Mouse (Mus musculus): ENCODE results near the gene Mphosph10.

Mphosph10 gene

GRCm38 (mm10) chr7:64392122-64392818, at the start of gene Mphosph10, which contains the start of gene Mcee:
TSS of gene Mphosph10 (minus strand) at chr7:64392268.
TSS of gene Mcee (plus strand) at chr7:64392607.
- in situ Hi-C loops (cut with MboI, MseI): loop anchor here (25.0 kb wide), 2 partner anchors 455 to 1695 kb away; partner anchors contain the start of genes Klf13 and Selenos

GRCm38 (mm10) chr7:64440519-64440918, 48.5 kb upstream of the Mphosph10 start:
- in situ Hi-C loops (cut with MboI, MseI): no loop called here

GRCm38 (mm10) chr7:64439595-64440518, 47.8 kb upstream of the Mphosph10 start:
- in situ Hi-C loops (cut with MboI, MseI): no loop called here

GRCm38 (mm10) chr7:64424861-64425260, 32.8 kb upstream of the Mphosph10 start:
- in situ Hi-C loops (cut with MboI, MseI): no loop called here

GRCm38 (mm10) chr7:64403989-64404388, 11.9 kb upstream of the Mphosph10 start:
- in situ Hi-C loops (cut with MboI, MseI): no loop called here

GRCm38 (mm10) chr7:64402452-64402851, 10.4 kb upstream of the Mphosph10 start:
- in situ Hi-C loops (cut with MboI, MseI): no loop called here

GRCm38 (mm10) chr7:64400725-64401124, 8.7 kb upstream of the Mphosph10 start:
- in situ Hi-C loops (cut with MboI, MseI): no loop called here

GRCm38 (mm10) chr7:64392819-64393151, 717 bp upstream of the Mphosph10 start:
- in situ Hi-C loops (cut with MboI, MseI): loop anchor here (25.0 kb wide), 2 partner anchors 455 to 1695 kb away; partner anchors contain the start of genes Klf13 and Selenos

- in situ Hi-C loops (cut with MboI, MseI): loop anchor here (25.0 kb wide), 2 partner anchors 454 to 1696 kb away; partner anchors contain the start of genes Klf13 and Selenos
Measured at GRCm38 (mm10) chr7:64391479-64391878, 589 bp downstream of the Mphosph10 start.

GRCm38 (mm10) chr7:64373830-64374562, 18.1 kb downstream of the Mphosph10 start, which contains the start of gene Fan1:
TSS of gene Fan1 (minus strand) at chr7:64374095.
- in situ Hi-C loops (cut with MboI, MseI): no loop called here

- in situ Hi-C loops (cut with MboI, MseI): no loop called here
Measured at GRCm38 (mm10) chr7:64373147-64373829, 18.8 kb downstream of the Mphosph10 start.

- in situ Hi-C loops (cut with MboI, MseI): no loop called here
Measured at GRCm38 (mm10) chr7:64371940-64372878, 19.9 kb downstream of the Mphosph10 start.

GRCm38 (mm10) chr7:64369841-64370240, 22.2 kb downstream of the Mphosph10 start:
- in situ Hi-C loops (cut with MboI, MseI): no loop called here

GRCm38 (mm10) chr7:64365863-64366262, 26.2 kb downstream of the Mphosph10 start:
- in situ Hi-C loops (cut with MboI, MseI): no loop called here

GRCm38 (mm10) chr7:64360586-64360945, 31.5 kb downstream of the Mphosph10 start:
- in situ Hi-C loops (cut with MboI, MseI): no loop called here

- in situ Hi-C loops (cut with MboI, MseI): no loop called here
Measured at GRCm38 (mm10) chr7:64359943-64360585, 32.0 kb downstream of the Mphosph10 start.

- in situ Hi-C loops (cut with MboI, MseI): no loop called here
Measured at GRCm38 (mm10) chr7:64358666-64359065, 33.4 kb downstream of the Mphosph10 start.

- in situ Hi-C loops (cut with MboI, MseI): no loop called here
Measured at GRCm38 (mm10) chr7:64357405-64357804, 34.7 kb downstream of the Mphosph10 start.

GRCm38 (mm10) chr7:64356661-64357060, 35.4 kb downstream of the Mphosph10 start:
- in situ Hi-C loops (cut with MboI, MseI): no loop called here

All from T-helper 2 cell (primary cell).